Mouse (Mus musculus) cortical plate, adult 2 months (tissue): ENCODE results near the gene Ezh2.

ENCODE experiments used
- CTCF ChIP-seq: fragments of 200-500 bp; IDR thresholded peaks from 2 replicates; pipeline ENCODE4 v1.5.1; 2011; ENCODE audit warnings: mild to moderate bottlenecking, control low read depth, low read length; ENCODE audit not compliant: insufficient read depth; ENCODE audit errors: extremely low read depth
- POLR2A ChIP-seq: fragments of 200-500 bp; IDR thresholded peaks from 2 replicates; pipeline ENCODE4 v1.6.1; 2011; ENCODE audit warnings: mild to moderate bottlenecking, low read length, control low read depth; ENCODE audit not compliant: insufficient read depth; ENCODE audit errors: extremely low read depth

GRCm38 (mm10) chr6:47482027-47482426 is 113.1 kb downstream of the Ezh2 start:
- TF ChIP-seq CTCF (no peak), POLR2A (no peak)
